Mouse (Mus musculus) kidney, adult 2 months (tissue): ENCODE measurements around the gene Mill2.

Experiments
- CTCF ChIP-seq: fragments of 200-500 bp; conservative IDR thresholded peaks from 2 replicates; pipeline ENCODE4 v1.5.1; 2011; ENCODE audit warnings: low read depth, mild to moderate bottlenecking, control low read depth, low read length, moderate library complexity, mixed read lengths; ENCODE audit not compliant: insufficient read depth, insufficient read length
- POLR2A ChIP-seq: fragments of 200-500 bp; IDR thresholded peaks from one replicate; pipeline ENCODE4 v1.6.1; 2011; ENCODE audit warnings: low read depth, low read length, control low read depth

- TF ChIP-seq CTCF (no peak), POLR2A (no peak)
Measured at GRCm38 (mm10) chr7:18883991-18884744, 44.4 kb downstream of the Mill2 start.
